Mouse (Mus musculus): ENCODE measurements around the gene Apod.
"Not testable (repeated sequence)": the region's sequence is repeated elsewhere in the genome, so short reads cannot be mapped to it uniquely, and the experiment has no call there.

The Apod gene

DNA sequence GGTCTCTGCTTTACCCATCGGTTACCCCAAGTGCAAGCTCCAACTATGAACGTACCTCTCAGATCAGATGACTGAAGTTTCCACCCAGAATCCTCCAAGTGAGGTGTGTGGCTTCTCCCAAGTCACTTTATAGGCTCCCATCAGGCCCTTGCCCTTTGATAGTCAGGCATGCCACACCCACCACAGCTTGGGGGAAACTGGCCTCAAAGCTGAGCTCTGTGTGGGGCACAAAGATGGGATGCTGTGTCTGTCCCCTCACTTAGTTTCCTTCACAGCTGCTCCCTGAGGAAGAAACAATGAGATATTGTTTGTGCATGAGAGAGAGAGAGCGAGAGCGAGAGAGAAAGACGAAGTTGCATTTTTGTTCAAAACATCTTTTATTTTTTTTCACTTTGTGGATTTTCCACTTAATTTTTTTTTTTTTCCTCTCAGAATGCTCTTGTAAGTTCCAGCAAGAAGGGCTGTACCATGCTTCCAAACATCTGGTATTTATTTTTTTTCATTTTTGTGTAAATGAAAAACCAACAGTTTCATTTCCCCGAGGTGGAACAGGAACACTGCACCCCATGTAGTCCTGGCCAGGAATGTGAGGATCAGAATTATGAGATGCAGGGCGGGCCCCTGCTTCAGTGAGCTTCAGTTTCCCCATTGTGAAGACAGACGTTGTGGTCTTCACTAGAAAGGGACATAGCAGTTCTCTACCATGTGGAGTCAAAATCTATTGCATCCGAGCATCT is at the start of gene Apod:
Gene Apod (minus strand): TSS at position 312 of the 737 bp plus-strand sequence.
- DNase-seq, result no peak

DNA sequence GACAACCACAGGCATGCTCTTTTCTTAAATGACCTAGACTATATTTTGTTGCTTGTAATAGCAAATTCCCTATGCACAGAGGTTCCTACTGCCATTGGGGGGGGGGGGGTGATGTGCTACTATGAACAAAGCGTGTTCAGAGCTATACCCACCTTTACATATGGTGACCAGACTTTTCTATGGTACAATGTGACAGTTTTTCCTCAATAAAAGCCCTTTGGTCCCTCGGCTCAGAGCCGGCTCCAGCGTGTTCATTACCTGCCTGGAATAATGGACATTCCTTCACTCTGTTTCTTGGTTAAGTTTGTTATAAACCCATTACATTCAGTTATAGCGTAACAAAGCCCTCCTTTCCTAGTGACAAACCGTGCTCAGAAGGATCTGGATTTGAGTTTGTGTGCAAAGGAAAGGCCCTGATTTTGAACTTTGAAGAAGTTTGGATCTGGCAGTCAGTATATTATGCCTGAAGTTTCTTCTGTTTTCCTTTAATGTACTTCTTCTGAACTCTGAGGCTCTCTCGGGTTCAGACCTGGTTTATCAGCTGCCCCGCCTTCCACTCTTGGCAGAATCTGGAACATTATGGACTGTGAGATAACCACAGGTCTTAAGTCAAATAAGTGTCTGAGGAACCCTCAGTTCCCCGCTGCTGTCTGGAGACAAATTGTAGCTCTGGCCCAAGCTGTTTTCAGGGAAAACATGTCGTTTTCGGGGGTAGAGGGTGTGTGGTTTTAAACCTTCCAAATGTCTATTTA is 49.3 kb upstream of the Apod start:
- no peak for DNase-seq

DNA sequence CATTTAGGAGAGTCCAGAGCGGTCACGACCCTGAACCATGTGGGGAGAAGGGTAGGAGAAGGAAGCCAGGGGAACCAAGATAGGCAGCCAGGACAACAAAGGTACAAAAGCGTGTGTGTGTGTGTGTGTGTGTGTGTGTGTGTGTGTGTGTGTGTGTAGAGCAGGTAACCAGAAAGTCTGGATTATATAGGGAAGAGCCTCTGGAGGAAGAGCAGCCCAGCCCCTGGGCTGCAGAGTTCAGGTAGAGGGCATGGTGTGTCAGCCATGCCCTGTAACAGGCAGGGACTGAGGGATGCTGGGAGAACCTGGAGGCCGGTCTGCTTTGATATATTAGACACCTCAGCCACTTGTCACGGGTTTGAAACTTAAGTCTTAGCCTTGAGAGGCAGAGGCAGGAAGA is 44.9 kb upstream of the Apod start:
- DNase-seq, result no peak

DNA sequence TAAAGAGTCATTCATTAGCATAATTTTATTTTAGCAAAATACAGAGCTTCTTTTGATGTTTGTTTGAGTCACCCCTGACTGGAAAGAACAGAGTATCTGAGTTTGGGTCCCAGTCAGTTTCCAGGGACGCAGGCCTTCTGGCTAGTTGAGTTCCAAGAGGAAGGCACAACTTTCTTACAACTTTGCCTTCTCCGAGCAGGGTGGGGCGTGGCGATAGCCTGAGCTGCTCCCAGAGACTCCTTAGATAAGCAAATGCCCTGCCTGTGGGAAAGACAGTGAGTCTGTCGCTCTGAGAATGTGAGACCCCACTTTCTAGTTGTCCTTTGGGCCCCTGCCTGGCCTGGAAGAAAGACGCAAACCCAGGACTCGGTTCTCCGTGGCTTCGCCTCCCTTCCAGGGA is 44.4 kb upstream of the Apod start:
- no peak for DNase-seq

DNA sequence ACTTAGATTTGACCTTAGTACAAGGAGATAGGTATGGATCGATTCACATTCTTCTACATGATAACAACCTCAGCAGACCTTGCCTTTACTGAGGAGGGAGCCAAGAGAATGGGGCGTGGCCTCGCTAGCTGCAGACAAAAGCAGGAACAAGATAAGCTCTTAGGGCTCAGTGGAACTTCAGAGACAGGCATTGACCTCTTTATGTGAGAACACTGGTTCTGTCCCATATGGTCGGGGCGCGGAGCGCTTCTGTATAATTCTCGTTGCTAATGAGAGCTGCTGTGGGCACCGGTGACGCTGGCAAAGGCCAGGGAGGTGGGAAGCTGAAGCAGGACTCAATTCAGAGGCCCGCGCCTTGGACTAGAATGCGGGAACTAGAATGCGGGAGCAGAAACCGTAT is 44.0 kb upstream of the Apod start:
- DNase-seq, result no peak

DNA sequence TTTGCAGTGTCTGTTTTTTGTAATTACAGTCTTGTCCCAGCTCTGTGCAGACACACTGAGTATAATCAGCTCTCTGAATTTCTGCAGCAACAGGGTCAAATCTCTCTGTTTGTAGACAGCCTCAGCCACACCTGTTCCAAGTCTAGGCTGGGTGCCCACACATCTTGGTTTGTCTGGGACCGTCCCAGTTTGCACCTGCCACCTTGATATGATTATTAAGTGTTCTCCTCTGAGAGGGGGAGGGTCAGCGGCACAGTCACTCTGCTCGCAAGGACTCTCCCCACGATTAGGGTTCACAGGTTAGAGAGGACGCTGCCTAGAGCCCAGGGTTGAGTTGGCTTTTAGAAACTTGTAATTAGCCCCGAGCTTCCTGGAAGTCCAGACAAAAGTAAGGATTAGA is 41.3 kb upstream of the Apod start:
- DNase-seq, result no peak

DNA sequence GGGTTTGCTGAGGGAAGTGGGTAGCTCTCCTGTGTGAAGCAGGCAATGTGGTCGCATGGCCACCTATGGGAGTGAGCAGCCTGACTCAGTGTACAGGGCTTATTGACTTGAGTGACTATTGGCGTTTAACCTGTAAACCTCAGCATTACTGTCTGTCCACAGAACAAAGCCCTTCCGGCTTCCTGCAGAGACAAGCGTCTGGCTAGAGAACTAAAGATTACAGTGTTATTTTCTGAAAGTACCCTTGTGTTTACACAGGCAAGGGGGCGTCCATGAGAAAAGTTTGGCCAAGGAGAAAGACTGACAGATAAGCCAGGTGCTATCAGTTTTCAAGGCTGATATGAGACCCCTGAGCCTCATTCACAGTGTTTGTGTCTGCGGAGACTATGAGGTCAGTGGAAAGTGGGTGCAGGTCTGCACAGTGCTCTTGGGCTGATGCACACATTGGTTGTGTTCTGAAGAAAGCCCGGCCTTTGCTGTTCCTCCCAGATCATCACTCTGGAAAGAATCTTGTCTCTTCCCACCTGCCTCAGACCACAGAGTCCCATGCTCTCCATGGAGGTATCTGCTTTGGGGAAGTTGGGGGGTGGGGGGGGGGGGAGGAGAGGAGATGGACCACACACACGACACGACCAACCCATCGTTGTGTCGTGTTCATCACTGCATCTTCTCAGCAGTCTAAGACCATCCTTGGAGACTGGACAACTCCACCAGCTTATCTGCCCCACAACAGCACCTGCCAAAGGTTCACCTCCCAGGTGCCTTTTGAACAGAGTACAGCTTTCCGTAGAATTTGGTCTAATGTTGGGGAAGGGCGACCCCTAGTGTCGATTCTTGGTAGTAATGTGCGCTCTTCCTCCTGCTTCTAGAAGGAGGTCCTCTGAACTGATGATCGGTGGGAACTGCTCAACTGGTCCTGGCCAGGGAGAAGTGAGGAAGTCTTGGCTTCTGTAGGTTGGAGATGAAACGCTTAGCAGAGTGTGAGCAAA is 40.0 kb upstream of the Apod start:
- peak; percentile 69 for DNase-seq

DNA sequence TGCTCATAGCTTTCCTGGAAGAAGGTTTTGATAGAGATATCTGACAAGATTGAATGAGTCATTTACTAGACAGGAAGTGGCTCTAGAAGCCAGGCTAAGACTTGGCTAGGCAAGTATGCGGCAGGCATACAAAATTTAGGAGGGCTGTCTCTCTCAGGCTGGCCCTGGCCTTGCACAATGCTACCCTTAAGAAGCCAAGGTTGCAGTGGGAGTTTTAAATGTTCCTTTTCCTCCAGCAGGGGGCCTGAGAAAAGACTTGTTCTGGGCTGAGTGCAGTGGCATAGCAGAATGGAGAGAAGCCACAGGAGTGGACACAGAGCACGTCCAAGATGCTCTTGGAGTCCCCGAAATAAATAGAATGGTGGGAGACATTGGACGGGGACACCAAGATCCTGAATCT is 38.4 kb upstream of the Apod start:
- DNase-seq, result no peak

DNA sequence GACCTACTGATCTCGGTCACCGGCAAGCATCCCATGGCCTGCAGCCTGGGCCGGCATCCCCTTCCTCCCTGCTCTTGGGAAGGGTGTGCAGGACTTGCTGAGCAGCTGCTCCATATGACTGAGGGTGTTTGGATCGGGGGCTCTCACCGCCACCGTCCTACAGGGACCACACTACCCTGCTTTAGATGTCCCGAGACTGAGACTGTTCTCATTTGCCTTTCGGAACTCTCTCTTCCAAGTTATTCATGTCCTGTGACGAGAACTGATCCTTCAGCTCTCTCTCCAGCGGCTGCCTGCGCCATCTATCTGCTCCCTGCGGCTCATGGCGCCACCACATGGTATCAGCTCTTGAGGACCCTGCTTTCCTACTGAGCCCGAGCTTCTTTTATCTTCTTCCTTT is 33.0 kb upstream of the Apod start:
- no peak for DNase-seq

DNA sequence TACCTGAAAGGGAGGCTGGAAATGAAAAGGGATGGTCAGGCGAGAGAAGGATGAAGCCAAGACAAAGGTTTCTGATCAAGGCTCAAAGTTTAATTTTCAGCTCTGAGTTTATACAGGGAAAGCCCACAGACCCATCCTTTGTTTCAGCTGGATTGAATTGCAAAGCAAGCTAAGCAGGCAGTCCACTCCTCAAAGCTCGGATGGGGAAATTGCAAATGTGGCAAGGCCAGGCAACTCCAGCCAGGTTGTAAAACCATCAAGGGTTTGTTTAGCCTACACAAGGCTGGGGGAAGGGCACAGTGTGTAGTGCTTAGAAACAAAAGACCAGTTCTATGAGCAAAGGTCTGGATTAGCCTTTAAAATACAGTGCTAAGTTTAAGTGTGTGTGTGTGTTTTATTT is 28.4 kb upstream of the Apod start:
- no peak for DNase-seq

DNA sequence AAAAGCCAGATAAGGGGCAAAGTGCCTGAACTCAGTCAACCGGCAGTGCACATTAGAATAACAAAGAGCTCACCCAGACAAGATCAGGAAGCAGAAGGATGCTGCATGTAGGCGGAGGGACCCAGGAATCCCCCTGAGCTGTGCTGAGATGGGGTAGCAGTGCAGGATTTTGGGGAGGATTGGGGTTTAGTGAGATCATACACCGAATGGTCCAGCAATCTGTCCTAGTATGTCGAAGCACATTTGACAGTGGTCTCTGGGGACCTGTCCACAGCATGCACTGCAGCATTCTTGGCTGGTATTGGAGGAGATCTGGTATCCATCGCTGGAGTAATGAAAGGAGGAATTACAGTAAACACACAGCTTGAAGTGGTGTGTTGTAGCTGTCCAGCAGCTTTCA is 27.9 kb upstream of the Apod start:
- DNase-seq, result no peak

DNA sequence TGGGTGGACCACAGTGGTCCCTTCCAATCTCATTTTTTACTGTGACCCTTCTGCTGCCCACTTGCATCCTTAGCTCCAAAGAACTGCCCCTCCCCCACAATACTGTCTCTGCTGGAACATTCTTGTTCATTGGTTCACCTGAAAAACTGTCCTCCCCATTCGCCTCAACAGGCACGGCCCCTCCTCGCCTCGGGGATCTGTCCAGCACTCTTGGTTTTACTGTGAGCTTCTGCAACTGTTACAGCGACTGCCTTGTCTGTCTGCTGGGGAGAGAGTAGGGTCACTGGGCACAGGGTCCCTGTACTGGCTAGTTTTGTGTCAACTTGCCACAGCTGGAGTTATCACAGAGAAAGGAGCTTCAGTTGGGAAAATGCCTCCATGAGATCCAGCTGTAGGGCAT is 24.7 kb upstream of the Apod start:
- no peak for DNase-seq

DNA sequence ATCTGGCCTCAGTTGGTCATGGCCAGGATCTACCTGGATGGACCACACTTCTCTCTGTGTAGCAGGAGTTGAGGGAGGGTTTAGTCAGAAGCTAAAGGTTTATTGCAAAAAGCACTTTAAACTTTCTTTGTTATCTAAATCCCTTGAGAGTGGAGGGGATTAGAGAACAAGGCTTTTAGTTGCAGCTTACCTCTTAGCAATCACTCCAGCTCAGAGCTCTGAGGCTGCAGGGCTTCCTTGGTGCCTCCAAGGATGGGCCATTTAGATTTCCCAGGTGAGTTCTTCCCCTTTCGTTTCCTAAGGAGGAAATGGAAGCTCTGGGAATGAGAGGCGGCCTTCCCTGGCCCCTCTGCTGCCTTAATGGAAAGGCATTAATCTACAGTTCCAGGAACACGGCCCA is 23.3 kb upstream of the Apod start:
- no peak for DNase-seq

DNA sequence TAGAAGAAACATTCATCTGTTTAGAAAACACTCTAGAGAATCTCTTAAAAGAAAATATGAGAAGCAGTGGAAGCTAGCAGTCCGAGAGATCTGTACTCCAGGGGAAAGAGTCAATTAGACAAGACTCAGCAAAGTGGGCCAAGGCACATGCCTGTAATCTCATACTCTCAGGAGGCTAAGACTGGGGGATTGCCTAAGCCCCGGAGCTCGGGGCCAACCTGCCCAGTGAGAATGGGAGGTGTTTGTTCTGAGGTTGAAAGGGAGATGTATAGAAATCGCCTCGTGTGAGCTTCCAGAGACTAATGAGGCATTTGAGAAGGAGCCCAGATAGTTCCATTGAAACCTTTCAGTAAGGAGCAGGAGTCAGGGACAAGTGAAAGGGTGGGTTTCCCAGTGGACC is 20.2 kb upstream of the Apod start:
- DNase-seq, result no peak

DNA sequence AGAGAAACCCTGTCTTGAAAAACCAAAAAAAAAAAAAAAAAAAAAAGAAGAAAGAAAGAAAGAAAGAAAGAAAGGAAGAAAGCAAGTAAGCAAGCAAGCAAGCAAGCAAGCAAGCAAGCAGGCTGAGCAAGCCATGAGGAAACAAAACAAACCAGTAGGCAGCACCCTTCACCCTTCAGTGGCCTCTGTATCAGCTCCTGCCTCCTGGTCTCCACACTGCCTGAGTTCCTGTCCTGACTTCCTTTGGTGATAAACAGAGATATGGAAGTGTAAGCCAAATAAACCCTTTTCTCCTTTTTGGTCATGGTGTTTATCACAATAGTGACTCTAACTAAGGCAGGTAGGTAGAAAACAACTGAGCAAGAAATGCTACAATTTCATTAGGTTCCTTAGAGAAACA is 18.0 kb upstream of the Apod start:
- DNase-seq, result no peak

DNA sequence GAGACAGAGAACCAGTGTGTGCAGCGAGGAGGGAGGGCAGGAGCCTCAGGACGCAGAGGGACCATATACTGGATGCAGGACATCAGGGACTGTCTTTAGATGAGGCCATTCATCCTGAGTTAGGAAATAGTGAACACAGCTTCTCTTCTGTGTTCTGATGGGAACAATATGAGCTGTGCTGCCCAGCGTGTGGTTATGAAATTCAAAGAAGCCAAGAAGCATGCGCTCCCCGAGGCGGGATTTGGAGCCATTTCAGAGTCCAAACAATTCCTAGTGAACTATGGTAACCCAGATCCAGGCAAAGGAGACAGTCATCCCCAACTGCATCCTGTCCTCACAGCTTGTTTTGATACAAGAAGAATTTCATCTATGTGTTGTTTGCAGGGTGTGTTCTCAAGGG is 16.4 kb upstream of the Apod start:
- DNase-seq, result not testable (repeated sequence)

DNA sequence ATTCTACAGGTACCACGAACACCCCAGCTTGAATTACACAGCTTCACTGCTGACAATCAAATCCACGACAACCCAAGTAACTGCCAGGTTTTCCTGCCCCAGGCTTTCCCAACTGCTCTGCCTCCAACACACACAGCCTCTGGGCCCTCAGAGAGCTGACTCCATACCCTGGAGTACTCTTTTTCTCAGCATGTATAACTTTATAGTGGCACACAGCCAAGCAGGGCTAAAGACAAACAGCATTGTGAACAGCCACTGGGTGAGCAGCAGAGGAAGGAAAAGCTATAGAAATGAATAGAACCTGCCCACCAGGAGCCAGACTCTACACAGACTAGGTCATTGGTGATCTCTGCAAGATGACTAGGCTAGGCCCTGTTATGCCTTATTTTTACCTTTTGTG is 15.1 kb upstream of the Apod start:
- no peak for DNase-seq

DNA sequence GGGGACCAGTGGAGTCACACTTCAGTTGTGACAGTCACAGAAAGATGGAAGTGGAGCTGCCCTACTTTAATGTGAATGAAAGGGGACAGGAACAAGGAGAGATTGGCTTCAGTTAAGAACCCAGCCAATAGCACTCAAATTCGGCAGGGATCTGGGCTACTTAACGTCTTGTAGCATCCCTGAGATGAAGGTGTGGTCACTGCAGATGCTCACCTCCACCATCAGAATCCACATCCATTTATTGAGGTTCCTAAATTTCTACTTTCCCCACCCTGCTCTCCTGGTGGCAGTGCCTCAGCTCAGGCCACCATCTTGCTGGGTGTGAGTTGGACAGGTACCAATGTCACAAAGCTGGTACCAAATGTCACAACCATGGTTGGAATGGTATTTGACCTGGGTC is 13.3 kb upstream of the Apod start:
- no peak for DNase-seq

DNA sequence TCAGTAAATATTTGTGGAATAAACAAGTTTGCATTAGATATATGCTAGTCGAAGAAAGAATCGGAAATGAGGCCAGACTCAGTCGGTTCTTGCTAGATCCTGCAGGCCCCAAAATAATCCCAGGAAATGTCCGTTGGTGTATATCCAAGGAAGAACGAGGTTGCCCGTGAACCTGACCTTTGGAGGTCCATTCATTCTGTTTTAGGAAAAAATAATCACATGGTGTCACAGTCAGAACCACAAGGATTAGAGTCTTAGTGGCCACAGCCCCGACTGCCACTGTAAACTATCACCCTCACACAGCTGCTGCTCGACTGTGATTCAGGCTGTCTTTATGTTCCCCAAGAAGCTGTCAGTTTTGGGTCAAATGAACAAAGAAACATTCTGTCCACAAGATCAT is 12.8 kb upstream of the Apod start:
- no peak for DNase-seq

DNA sequence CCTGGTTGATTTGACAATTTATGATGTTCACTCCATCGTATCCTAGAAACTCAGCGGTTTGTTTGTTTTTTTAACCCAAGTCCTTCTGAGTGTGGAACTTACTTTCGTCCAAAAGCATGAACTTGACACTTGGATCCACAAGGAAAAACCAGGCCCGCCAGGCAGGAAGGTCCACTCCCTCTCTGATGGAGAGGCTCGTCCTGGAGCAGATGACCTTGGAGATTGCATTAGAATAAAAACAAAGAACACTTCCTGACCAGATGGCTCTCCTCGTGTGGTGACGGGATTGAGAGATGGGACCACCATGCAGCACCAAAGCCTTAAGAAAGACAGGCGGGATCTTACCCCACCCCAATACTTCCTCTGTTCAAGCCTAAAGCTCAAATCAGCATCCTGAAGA is 12.1 kb upstream of the Apod start:
- no peak for DNase-seq

DNA sequence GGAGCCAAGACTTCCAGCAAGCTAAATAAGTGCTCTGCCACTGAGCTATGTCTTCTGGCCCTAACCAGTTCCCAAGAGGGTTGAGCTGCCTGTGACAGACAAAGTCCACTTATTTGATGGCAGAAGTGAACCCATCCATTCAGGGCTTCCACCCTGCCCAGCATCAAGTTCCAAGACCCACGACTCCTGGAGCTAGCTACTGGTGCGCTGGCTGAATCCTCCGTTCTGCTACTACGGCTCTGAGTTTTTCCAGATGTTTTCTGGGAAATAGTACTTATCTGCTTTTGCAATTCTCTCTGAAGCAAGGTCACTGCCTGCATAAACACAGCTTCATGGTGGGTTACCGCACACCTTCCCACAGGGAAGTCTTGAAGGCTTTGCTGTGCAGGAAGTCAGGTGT is 11.4 kb upstream of the Apod start:
- no peak for DNase-seq

DNA sequence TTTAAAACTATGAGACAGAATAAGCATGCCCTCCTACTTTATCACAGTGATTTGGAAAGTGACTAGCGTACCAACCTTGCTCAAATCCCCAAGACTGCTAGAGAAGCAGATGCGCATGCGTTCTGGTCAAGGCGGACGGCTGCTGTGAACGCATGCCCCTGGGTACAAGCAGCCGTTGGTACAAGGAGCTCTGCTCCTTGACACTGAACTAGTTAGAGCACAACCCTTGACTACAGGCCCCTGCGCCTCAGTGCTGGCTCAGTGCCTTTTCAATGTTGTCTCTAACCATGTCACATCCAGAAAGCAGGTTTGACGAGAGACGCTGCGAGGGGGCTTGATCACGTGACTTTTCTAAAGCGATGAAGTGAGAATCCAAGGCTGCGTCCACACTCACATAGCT is 10.5 kb upstream of the Apod start:
- no peak for DNase-seq

DNA sequence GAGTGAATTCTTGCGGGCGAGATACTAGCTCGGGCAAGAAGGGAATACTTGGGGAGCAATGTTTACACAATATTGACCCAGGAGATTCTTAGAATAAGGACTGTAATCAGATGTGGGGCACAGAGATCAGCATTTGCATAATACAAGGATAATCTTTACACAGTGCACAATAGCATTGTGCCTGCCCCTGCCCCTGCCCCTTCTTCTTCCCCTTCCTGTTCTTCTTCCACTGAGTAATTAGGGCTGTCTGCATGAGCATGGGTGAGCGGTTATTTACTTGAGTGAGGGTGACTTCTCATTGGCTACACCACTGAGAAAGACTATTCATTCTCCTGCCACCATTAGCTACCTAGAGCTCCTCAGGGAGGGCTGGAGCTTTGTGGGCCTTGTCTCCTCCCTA is 6.9 kb upstream of the Apod start:
- DNase-seq, result no peak

DNA sequence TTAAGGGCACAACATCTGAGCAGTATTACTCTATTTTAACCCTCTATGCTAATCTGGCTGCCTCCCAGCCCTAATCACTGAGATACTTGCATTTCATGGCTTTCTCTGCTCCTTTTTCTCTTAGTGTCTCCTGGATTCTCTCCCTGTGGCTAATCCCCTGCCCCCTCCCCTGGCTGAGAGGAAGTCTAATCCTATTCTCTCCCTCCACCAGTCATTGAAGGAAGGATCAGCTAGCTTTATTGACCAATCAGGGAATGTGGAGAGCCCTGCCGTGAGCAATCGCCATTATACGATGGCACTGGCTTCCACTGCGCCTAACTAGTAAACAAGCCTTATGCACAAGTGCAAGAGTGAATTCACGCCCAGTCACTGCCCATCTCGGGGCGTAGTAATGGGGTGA is 6.3 kb upstream of the Apod start:
- no peak for DNase-seq
